ENCODE assay signal across 25 mouse cellular contexts in the genomic region with DNA sequence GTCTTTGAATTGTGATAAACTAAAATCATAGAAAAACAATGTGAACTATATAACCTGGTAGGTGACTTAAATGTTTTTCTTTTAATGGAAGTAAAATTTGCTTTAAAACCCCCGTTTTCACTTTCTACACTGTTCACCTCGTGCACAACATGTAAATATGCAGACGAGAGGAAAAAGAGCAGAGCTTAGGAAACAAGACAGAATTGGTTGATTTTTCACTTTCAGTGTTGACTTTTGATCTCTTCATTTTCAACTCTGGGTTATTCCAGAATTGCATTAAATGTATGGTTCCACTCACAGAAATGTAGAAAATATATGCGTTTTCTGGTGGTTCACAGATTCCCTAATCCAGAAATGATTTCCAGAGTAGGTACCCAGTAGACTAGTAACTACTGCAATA. TPM values are rescaled to one million over a fixed set of nuclear protein-coding genes. Genes with fewer than 3 reads are reported as not detected.
DNase-seq lines count a peak whose midpoint lies in the region; TF ChIP-seq lines count a peak whose summit lies in the region.
"Had no signal": no experiment of that assay in that cellular context is flagged by ENCODE, and none has a peak within 500 bp of the region (broad histone marks: within the 10 kb centered on the region; RNA-seq: fewer than 3 reads in every experiment).

No protein-coding gene starts in this region.

- TF ChIP-seq CTCF in gastrocnemius, adult 2 months (IDR thresholded peaks at IDR 0.05), result no peak
- TF ChIP-seq CTCF in left cerebral cortex, adult 2 months (IDR thresholded peaks at IDR 0.05), result no peak
- no peak for TF ChIP-seq CTCF in olfactory bulb, adult 2 months (IDR thresholded peaks at IDR 0.05; ENCODE audit: insufficient read depth, low read depth, low read length)

- 0 out of 2 replicates have a peak overlapping the region, but pooled peaks have one; percentile 5 for H3K27ac ChIP-seq in gastrocnemius, adult 2 months
- H3K27ac ChIP-seq in left cerebral cortex, adult 2 months, result peak overlapping the region; percentile 89
- peak overlapping the region; percentile 78; the same call in 1 of the 2 replicates for H3K27ac ChIP-seq in olfactory bulb, adult 2 months (ENCODE audit: insufficient read depth, low read depth, low read length)
- H3K27ac ChIP-seq: embryonic facial prominence, embryonic 10.5 days; embryonic facial prominence, embryonic 13.5 days; heart, embryonic 15.5 days; hindbrain, embryonic 13.5 days had no signal

- intact Hi-C loops in gastrocnemius, adult 2 months (cut with DNase I), result no loop called here
- intact Hi-C loops in gastrocnemius, postnatal 14 days (cut with DNase I; ENCODE audit: low total_unique reads), result no loop called here
- intact Hi-C loops in left cerebral cortex, adult 2 months (cut with DNase I), result loop anchor here (10.0 kb wide), 1 partner anchor 45 kb away; no protein-coding TSS in a partner anchor
- intact Hi-C loops in left cerebral cortex, postnatal 25 days (cut with DNase I), result no loop called here

- peaks cover 24% of the 10 kb centered on the region for H3K4me1 ChIP-seq in olfactory bulb, adult 2 months (ENCODE audit: control insufficient read depth, insufficient read depth, low read length)

- TF ChIP-seq POLR2A in olfactory bulb, adult 2 months (IDR thresholded peaks at IDR 0.05; ENCODE audit: insufficient read depth, low read depth, low read length), result no peak

- 26% methylated on average over 4 of the region's 4 CpGs for WGBS in olfactory bulb, adult 2 months

- no peak overlapping the region for H3K4me3 ChIP-seq in gastrocnemius, adult 2 months
- H3K4me3 ChIP-seq in left cerebral cortex, adult 2 months, result no peak overlapping the region
- H3K4me3 ChIP-seq in olfactory bulb, adult 2 months (ENCODE audit: insufficient read depth, low read depth, low read length), result no peak overlapping the region
- H3K4me3 ChIP-seq: embryonic facial prominence, embryonic 10.5 days; embryonic facial prominence, embryonic 13.5 days; erythroblast, embryonic 14.5 days; forebrain, embryonic 12.5 days; heart, embryonic 12.5 days; heart, embryonic 15.5 days; hindbrain, embryonic 10.5 days; hindbrain, embryonic 13.5 days had no signal

- no peak for DNase-seq in gastrocnemius, adult 2 months
- DNase-seq in gastrocnemius, postnatal 14 days, result no peak
- no peak for DNase-seq in left cerebral cortex, adult 2 months (ENCODE audit: extremely low spot score in 1 of 2, low spot score in 2 of 2)
- DNase-seq in left cerebral cortex, postnatal 25 days (ENCODE audit: low spot score in 2 of 2), result no peak
- no peak for DNase-seq in right cerebral cortex, postnatal 4 days
- DNase-seq: adrenal gland, adult 8-10 months; adrenal gland, postnatal 25 days; cerebellum, adult 11-12 months; cerebellum, adult 8-10 months; cerebellum, postnatal 10 days; cerebellum, postnatal 36 days; embryo, embryonic 11 days; gastrocnemius, postnatal 25 days; heart, adult 18-20 months; heart, postnatal 10 days; heart, postnatal 36 days had no signal

RNA-seq across cellular contexts. Expression of a gene that starts 57.6 kb away (rescaled TPM):
- 10 to 100 TPM; 31.3 to 41.6 TPM for total RNA-seq in gastrocnemius, adult 2 months (2021)
- 10 to 100 TPM; 40.8 to 59.9 TPM for total RNA-seq in gastrocnemius, postnatal 14 days (2021)
- total RNA-seq in left cerebral cortex, adult 2 months (2021), result 100 to 1,000 TPM; 156 to 181 TPM
- 100 to 1,000 TPM; 184 TPM for total RNA-seq in left cerebral cortex, postnatal 25 days (2021)
- 125 and 1,127 TPM in 2 replicates for polyA plus RNA-seq in olfactory bulb, adult 2 months (2012; ENCODE audit: insufficient read depth, insufficient read length, low replicate concordance, missing spikeins)

Comparison
In these comparisons a context has a peak if more than half of its experiments do, and no peak if none do; other contexts are left out.
1. H3K27ac ChIP-seq: peak in every context shown above with its lines; median percentile 89 in left cerebral cortex, adult 2 months; 78 in olfactory bulb, adult 2 months; 5 in gastrocnemius, adult 2 months.